Mouse (Mus musculus): ENCODE data around the gene Ctf2. TPM values are rescaled to one million over a fixed set of nuclear protein-coding genes. Genes with fewer than 3 reads are reported as not detected.

Gene Ctf2
- total and polyA plus RNA-seq, 3 experiments, result 0.39 to 1.0 TPM; not detected in 1

- TF ChIP-seq SMC3 (IDR thresholded peaks at IDR 0.05; ENCODE audit: low read depth, low read length) (peak; percentile 57), EP300 (IDR thresholded peaks at IDR 0.05; ENCODE audit: low read depth in 1 of 2, low read length in 2 of 2) (no peak), POLR2AphosphoS2 (IDR thresholded peaks at IDR 0.05; ENCODE audit: low read length) (no peak), ZC3H11A (IDR thresholded peaks at IDR 0.05; ENCODE audit: low read depth, low read length) (no peak), E2F4 (IDR thresholded peaks at IDR 0.05; ENCODE audit: borderline replicate concordance, low read depth, low read length) (no peak), POLR2A (IDR thresholded peaks at IDR 0.05; ENCODE audit: control insufficient read depth in 1 of 2, insufficient read depth in 1 of 2, low read depth in 1 of 2, low read length in 2 of 2, poor library complexity in 1 of 2) (peak; percentile 38 to 47; a peak in 2 of 4 replicates), MAFK (IDR thresholded peaks at IDR 0.05; ENCODE audit: borderline replicate concordance, low read depth, low read length) (no peak), NELFE (IDR thresholded peaks at IDR 0.05; ENCODE audit: low read depth, low read length) (peak; percentile 37; the same call in 1 of the 2 replicates), SIN3A (IDR thresholded peaks at IDR 0.05; ENCODE audit: low read length) (peak; percentile 52; the same call in 1 of the 2 replicates), JUND (IDR thresholded peaks at IDR 0.05; ENCODE audit: low read depth, low read length) (no peak), USF1 (IDR thresholded peaks at IDR 0.05; ENCODE audit: low read depth, low read length) (no peak)
Observed at GRCm38 (mm10) chr7:127716992-127717391, 15.0 kb downstream of the Ctf2 start (continued).

- no peak overlapping the region for H3K4me3 ChIP-seq (ENCODE audit: control insufficient read depth in 1 of 2, insufficient read depth in 1 of 2, low read depth in 2 of 2, low read length in 2 of 2)
- peaks cover 6 to 14% of the 10 kb centered on the region in 2 experiments for H3K4me1 ChIP-seq (ENCODE audit: control insufficient read depth in 1 of 2, insufficient read depth in 2 of 2, low read length in 2 of 2)
- no peaks in the 10 kb centered on the region for H3K9me3 ChIP-seq (replicated peaks; ENCODE audit: insufficient read depth, low read length)
- TF ChIP-seq NELFE (IDR thresholded peaks at IDR 0.05; ENCODE audit: low read depth, low read length), result no peak
- no peak for TF ChIP-seq JUND (IDR thresholded peaks at IDR 0.05; ENCODE audit: low read depth, low read length)
- TF ChIP-seq ELF1 (IDR thresholded peaks at IDR 0.05; ENCODE audit: low read depth, low read length), result no peak
- TF ChIP-seq BHLHE40 (IDR thresholded peaks at IDR 0.05; ENCODE audit: borderline replicate concordance, low read depth, low read length), result no peak
- no peak for TF ChIP-seq TBP (IDR thresholded peaks at IDR 0.05; ENCODE audit: low read depth, low read length)
- no peak for TF ChIP-seq CHD1 (IDR thresholded peaks at IDR 0.05; ENCODE audit: low read depth, low read length)
- TF ChIP-seq TAL1 (IDR thresholded peaks at IDR 0.05; ENCODE audit: low read length), result no peak
- TF ChIP-seq USF1 (IDR thresholded peaks at IDR 0.05; ENCODE audit: low read depth, low read length), result no peak
- H3K27me3 ChIP-seq (ENCODE audit: control insufficient read depth in 1 of 2, insufficient read depth in 2 of 2, low read length in 2 of 2), result no peaks in the 10 kb centered on the region
- peaks cover 0 to 17% of the 10 kb centered on the region in 2 experiments; a peak in 2 of 4 replicates for H3K36me3 ChIP-seq (ENCODE audit: control insufficient read depth in 1 of 2, insufficient read depth in 2 of 2, low read length in 2 of 2)
- peaks cover 1% of the 10 kb centered on the region; the same call in 1 of the 2 replicates for H3K79me2 ChIP-seq (ENCODE audit: control insufficient read depth, insufficient read depth, low read length, poor library complexity)
- H3K9ac ChIP-seq (ENCODE audit: control insufficient read depth, low read depth, low read length, poor library complexity, severe bottlenecking), result no peak overlapping the region
- H3K27ac ChIP-seq (ENCODE audit: control insufficient read depth, low read depth, low read length), result no peak overlapping the region
- DNase-seq (ENCODE audit: low read depth, low spot score), result no peak
Observed at GRCm38 (mm10) chr7:127714816-127715215, 17.1 kb downstream of the Ctf2 start.

GRCm38 (mm10) chr7:127712461-127713385 lies 19.2 kb downstream of the Ctf2 start, which contains the start of gene Ctf1:
TSS of gene Ctf1 (plus strand) at chr7:127712736.
- H3K4me1 ChIP-seq (ENCODE audit: control insufficient read depth in 1 of 2, insufficient read depth in 2 of 2, low read length in 2 of 2), result peaks cover 6 to 14% of the 10 kb centered on the region in 2 experiments
- peak within 1 kb of the TSS; percentile 59 to 60 for H3K4me3 ChIP-seq (ENCODE audit: control insufficient read depth in 1 of 2, insufficient read depth in 1 of 2, low read depth in 2 of 2, low read length in 2 of 2)
- no peaks in the 10 kb centered on the region for H3K9me3 ChIP-seq (replicated peaks; ENCODE audit: insufficient read depth, low read length)
- H3K79me2 ChIP-seq (ENCODE audit: control insufficient read depth, insufficient read depth, low read length, poor library complexity), result peaks cover 4% of the 10 kb centered on the region; the same call in 1 of the 2 replicates
- peak within 1 kb of the TSS; percentile 77 for H3K9ac ChIP-seq (ENCODE audit: control insufficient read depth, low read depth, low read length, poor library complexity, severe bottlenecking)
- H3K27ac ChIP-seq (ENCODE audit: control insufficient read depth, low read depth, low read length), result peak within 1 kb of the TSS; percentile 85
- peaks cover 0 to 15% of the 10 kb centered on the region in 2 experiments; a peak in 2 of 4 replicates for H3K36me3 ChIP-seq (ENCODE audit: control insufficient read depth in 1 of 2, insufficient read depth in 2 of 2, low read length in 2 of 2)
- peak; percentile 89 for DNase-seq (ENCODE audit: low read depth, low spot score)
- H3K27me3 ChIP-seq (ENCODE audit: control insufficient read depth in 1 of 2, insufficient read depth in 2 of 2, low read length in 2 of 2), result no peaks in the 10 kb centered on the region
- TF ChIP-seq RAD21 (IDR thresholded peaks at IDR 0.05; ENCODE audit: low read depth, low read length) (no peak), ETS1 (IDR thresholded peaks at IDR 0.05; ENCODE audit: low read depth, low read length) (no peak), POLR2AphosphoS2 (IDR thresholded peaks at IDR 0.05; ENCODE audit: low read length) (peak; percentile 76), ZMIZ1 (IDR thresholded peaks at IDR 0.05; ENCODE audit: low read depth, low read length) (peak; percentile 52; the same call in 1 of the 2 replicates), CHD2 (IDR thresholded peaks at IDR 0.05; ENCODE audit: low read length) (no peak; the same call in 1 of the 2 replicates), SIN3A (IDR thresholded peaks at IDR 0.05; ENCODE audit: low read length) (peak; percentile 65), NRF1 (IDR thresholded peaks at IDR 0.05; ENCODE audit: insufficient read depth, low read depth, low read length, poor library complexity, severe bottlenecking) (peak; percentile 38; the same call in 1 of the 2 replicates), MAZ (IDR thresholded peaks at IDR 0.05; ENCODE audit: low read depth, low read length) (peak; percentile 99), TBP (IDR thresholded peaks at IDR 0.05; ENCODE audit: low read depth, low read length) (peak; percentile 16; the same call in 1 of the 2 replicates), MEF2A (IDR thresholded peaks at IDR 0.05; ENCODE audit: extremely low read depth, insufficient replicate concordance, low read depth, low read length, poor library complexity, severe bottlenecking) (no peak), MYC (IDR thresholded peaks at IDR 0.05; ENCODE audit: low read depth, low read length) (no peak), MXI1 (IDR thresholded peaks at IDR 0.05; ENCODE audit: low read depth, low read length) (peak; percentile 74), CHD1 (IDR thresholded peaks at IDR 0.05; ENCODE audit: low read depth, low read length) (0 out of 2 replicates have a peak, but pooled peaks have one; percentile 21), POLR2A (IDR thresholded peaks at IDR 0.05; ENCODE audit: control insufficient read depth in 1 of 2, insufficient read depth in 1 of 2, low read depth in 1 of 2, low read length in 2 of 2, poor library complexity in 1 of 2) (0 out of 4 replicates have a peak, but pooled peaks have one; percentile 39 to 51), EP300 (IDR thresholded peaks at IDR 0.05; ENCODE audit: low read depth in 1 of 2, low read length in 2 of 2) (no peak; a peak in 1 of 4 replicates)
